Mouse (Mus musculus) cerebellum, postnatal 10 days (tissue): ENCODE measurements around the gene Myadm.
"Not testable (repeated sequence)": the region's sequence is repeated elsewhere in the genome, so short reads cannot be mapped to it uniquely, and the experiment has no call there.

ENCODE experiments used
- DNase-seq, 2 experiments: peaks; one replicate each; pipeline ENCODE4 v3.0.0; 2021; ENCODE audit warnings: mixed read lengths in 2 of 2

Myadm gene

GRCm38 (mm10) chr7:3291197-3291596 lies 2.3 kb downstream of the Myadm start:
- peak in 1 of 2 experiments; percentile 27 for DNase-seq

GRCm38 (mm10) chr7:3291764-3292163 lies 2.9 kb downstream of the Myadm start:
- no peak for DNase-seq

- not testable (repeated sequence) for DNase-seq
Measured at GRCm38 (mm10) chr7:3292271-3292670, 3.4 kb downstream of the Myadm start.

- peak; percentile 49 to 62 for DNase-seq
Measured at GRCm38 (mm10) chr7:3292791-3293190, 3.9 kb downstream of the Myadm start.

GRCm38 (mm10) chr7:3294794-3295193 lies 5.9 kb downstream of the Myadm start:
- DNase-seq: no peak

- DNase-seq: no peak
Measured at GRCm38 (mm10) chr7:3295321-3296110, 6.6 kb downstream of the Myadm start.

- DNase-seq: no peak
Measured at GRCm38 (mm10) chr7:3296711-3297110, 7.8 kb downstream of the Myadm start.

GRCm38 (mm10) chr7:3299941-3300617 lies 11.2 kb downstream of the Myadm start:
- DNase-seq: peak; percentile 46 to 68

- no peak for DNase-seq
Measured at GRCm38 (mm10) chr7:3300891-3301627, 12.2 kb downstream of the Myadm start.

GRCm38 (mm10) chr7:3301628-3302555 lies 13.0 kb downstream of the Myadm start:
- peak; percentile 37 to 49 for DNase-seq

GRCm38 (mm10) chr7:3302556-3303275 lies 13.8 kb downstream of the Myadm start:
- peak; percentile 39 to 65 for DNase-seq

- peak; percentile 82 for DNase-seq
Measured at GRCm38 (mm10) chr7:3303276-3303781, 14.4 kb downstream of the Myadm start.

- no peak for DNase-seq
Measured at GRCm38 (mm10) chr7:3303789-3304188, 14.9 kb downstream of the Myadm start.

GRCm38 (mm10) chr7:3304298-3304697 lies 15.4 kb downstream of the Myadm start:
- DNase-seq: peak; percentile 49 to 60

GRCm38 (mm10) chr7:3306400-3306799 lies 17.5 kb downstream of the Myadm start:
- DNase-seq: no peak

GRCm38 (mm10) chr7:3308646-3309045 lies 19.8 kb downstream of the Myadm start:
- no peak for DNase-seq

GRCm38 (mm10) chr7:3310233-3310632 lies 21.4 kb downstream of the Myadm start:
- DNase-seq: no peak

GRCm38 (mm10) chr7:3313571-3313970 lies 24.7 kb downstream of the Myadm start:
- DNase-seq: no peak

GRCm38 (mm10) chr7:3314121-3314520 lies 25.2 kb downstream of the Myadm start:
- no peak for DNase-seq

GRCm38 (mm10) chr7:3317704-3318103 lies 28.8 kb downstream of the Myadm start:
- no peak for DNase-seq

- no peak for DNase-seq
Measured at GRCm38 (mm10) chr7:3320856-3321255, 32.0 kb downstream of the Myadm start.
